Comparison of ENCODE assay signal across 21 mouse cellular contexts in genomic region chr6:86495661-86496060, GRCm38 (mm10). TPM values are rescaled to one million over a fixed set of nuclear protein-coding genes. Genes with fewer than 3 reads are reported as not detected.
DNase-seq lines count a peak whose midpoint lies in the region; ATAC-seq and TF ChIP-seq lines count a peak whose summit lies in the region.
"Had no signal": no experiment of that assay in that cellular context is flagged by ENCODE, and none has a peak within 500 bp of the region (broad histone marks: within the 10 kb centered on the region; RNA-seq: fewer than 3 reads in every experiment).

No protein-coding gene starts in this region.

- in situ Hi-C loops in ES-E14 (cut with MboI; ENCODE audit: low sequenced_read_pairs in 2 of 2, unreplicated experiment in 2 of 2): no loop called here

- H3K9me3 ChIP-seq in heart, embryonic 10.5 days: no peaks in the 10 kb centered on the region
- peaks cover 2% of the 10 kb centered on the region for H3K9me3 ChIP-seq in liver, embryonic 14.5 days (ENCODE audit: control insufficient read depth, low read length)
- H3K9me3 ChIP-seq in liver, embryonic 12.5 days (replicated peaks): no peaks in the 10 kb centered on the region
- H3K9me3 ChIP-seq in ES-E14 (ENCODE audit: control insufficient read depth, insufficient read depth, low read depth, low read length): no peaks in the 10 kb centered on the region
- no peaks in the 10 kb centered on the region for H3K9me3 ChIP-seq in limb, embryonic 10.5 days (replicated peaks)
- no peaks in the 10 kb centered on the region for H3K9me3 ChIP-seq in neural tube, embryonic 15.5 days (replicated peaks)
- no peaks in the 10 kb centered on the region for H3K9me3 ChIP-seq in forebrain, embryonic 13.5 days (replicated peaks)
- H3K9me3 ChIP-seq: embryonic facial prominence, embryonic 15.5 days; limb, embryonic 13.5 days; neural tube, embryonic 12.5 days had no signal

- no peaks in the 10 kb centered on the region for H3K36me3 ChIP-seq in heart, embryonic 10.5 days
- H3K36me3 ChIP-seq in liver, embryonic 14.5 days (replicated peaks; ENCODE audit: control insufficient read depth, insufficient read depth, low read depth): no peaks in the 10 kb centered on the region
- H3K36me3 ChIP-seq in liver, embryonic 12.5 days: no peaks in the 10 kb centered on the region
- H3K36me3 ChIP-seq in ES-E14 (ENCODE audit: control insufficient read depth, insufficient read depth, low read length, poor library complexity, severe bottlenecking): no peaks in the 10 kb centered on the region
- no peaks in the 10 kb centered on the region for H3K36me3 ChIP-seq in limb, embryonic 10.5 days
- H3K36me3 ChIP-seq in neural tube, embryonic 15.5 days: no peaks in the 10 kb centered on the region
- no peaks in the 10 kb centered on the region for H3K36me3 ChIP-seq in forebrain, embryonic 13.5 days (ENCODE audit: poor library complexity, severe bottlenecking)
- H3K36me3 ChIP-seq: embryonic facial prominence, embryonic 15.5 days; limb, embryonic 13.5 days; neural tube, embryonic 12.5 days had no signal

- 0 out of 2 replicates have a peak overlapping the region, but pooled peaks have one; percentile 84 for H3K27ac ChIP-seq in heart, embryonic 10.5 days
- H3K27ac ChIP-seq in liver, embryonic 14.5 days: no peak overlapping the region
- no peak overlapping the region for H3K27ac ChIP-seq in liver, embryonic 12.5 days
- peak overlapping the region; percentile 94 for H3K27ac ChIP-seq in ES-E14 (ENCODE audit: insufficient read depth, low read depth, low read length, poor library complexity, severe bottlenecking)
- peak overlapping the region; percentile 56; the same call in 1 of the 2 replicates for H3K27ac ChIP-seq in limb, embryonic 10.5 days
- no peak overlapping the region for H3K27ac ChIP-seq in neural tube, embryonic 15.5 days (replicated peaks)
- no peak overlapping the region for H3K27ac ChIP-seq in forebrain, embryonic 13.5 days
- H3K27ac ChIP-seq: hindbrain, embryonic 14.5 days; neural tube, embryonic 12.5 days had no signal

- no peak overlapping the region for H3K4me3 ChIP-seq in heart, embryonic 10.5 days
- H3K4me3 ChIP-seq in liver, embryonic 14.5 days (ENCODE audit: insufficient read depth in 1 of 2, low read depth in 2 of 2, low read length in 2 of 2): no peak overlapping the region
- no peak overlapping the region for H3K4me3 ChIP-seq in liver, embryonic 12.5 days
- peak overlapping the region; percentile 68 to 69; a peak in 3 of 4 replicates for H3K4me3 ChIP-seq in ES-E14 (ENCODE audit: insufficient read depth in 1 of 2, low read depth in 1 of 2, low read length in 2 of 2, poor library complexity in 1 of 2, severe bottlenecking in 1 of 2)
- no peak overlapping the region for H3K4me3 ChIP-seq in limb, embryonic 10.5 days
- H3K4me3 ChIP-seq in neural tube, embryonic 15.5 days (replicated peaks): no peak overlapping the region
- H3K4me3 ChIP-seq in forebrain, embryonic 13.5 days: no peak overlapping the region
- H3K4me3 ChIP-seq: limb, embryonic 13.5 days; megakaryocyte, embryonic 14.5 days; neural tube, embryonic 12.5 days had no signal

- H3K4me2 ChIP-seq in liver, embryonic 14.5 days (ENCODE audit: low read depth): peak overlapping the region; percentile 49; the same call in 1 of the 2 replicates
- H3K4me2 ChIP-seq in liver, embryonic 12.5 days: no peak overlapping the region; the same call in 1 of the 2 replicates
- H3K4me2 ChIP-seq in neural tube, embryonic 15.5 days: no peak overlapping the region
- no peak overlapping the region for H3K4me2 ChIP-seq in forebrain, embryonic 13.5 days
- H3K4me2 ChIP-seq: neural tube, embryonic 12.5 days had no signal

- H3K9ac ChIP-seq in liver, embryonic 14.5 days (replicated peaks): no peak overlapping the region
- H3K9ac ChIP-seq in liver, embryonic 12.5 days: no peak overlapping the region
- peak overlapping the region; percentile 76; the same call in 1 of the 2 replicates for H3K9ac ChIP-seq in ES-E14 (ENCODE audit: insufficient read depth, low read depth, low read length, poor library complexity, severe bottlenecking)
- no peak overlapping the region for H3K9ac ChIP-seq in neural tube, embryonic 15.5 days (replicated peaks)
- H3K9ac ChIP-seq in forebrain, embryonic 13.5 days: no peak overlapping the region
- H3K9ac ChIP-seq: embryonic facial prominence, embryonic 15.5 days; hindbrain, embryonic 14.5 days; limb, embryonic 13.5 days; neural tube, embryonic 12.5 days had no signal

- DNase-seq in heart, embryonic 10.5 days (ENCODE audit: low spot score): no peak
- no peak for DNase-seq in heart, adult 9 months (ENCODE audit: low spot score in 2 of 2)
- no peak for DNase-seq in liver, embryonic 14.5 days (ENCODE audit: low read depth in 3 of 3, low spot score in 3 of 3)
- no peak for DNase-seq in ES-E14 (ENCODE audit: low read depth, low spot score)
- no peak for DNase-seq in limb, embryonic 10.5 days (ENCODE audit: low spot score)
- DNase-seq: adrenal gland, postnatal 36 days; cerebellum, adult 9-10 months; gastrocnemius, postnatal 14 days; heart, postnatal 14 days; kidney, adult 11 months; right cerebral cortex, postnatal 14 days; thymus, adult 2 months had no signal

- no peak for ATAC-seq in liver, embryonic 14.5 days (ENCODE audit: insufficient read depth)
- ATAC-seq in liver, embryonic 12.5 days: no peak
- no peak for ATAC-seq in neural tube, embryonic 15.5 days (ENCODE audit: low FRiP score)
- ATAC-seq in forebrain, embryonic 13.5 days: no peak
- ATAC-seq: lung, postnatal 0 days had no signal

- no peaks in the 10 kb centered on the region for H3K27me3 ChIP-seq in heart, embryonic 10.5 days (ENCODE audit: insufficient read depth, poor library complexity, severe bottlenecking)
- H3K27me3 ChIP-seq in liver, embryonic 14.5 days (ENCODE audit: control insufficient read depth, insufficient read depth, low read length): no peaks in the 10 kb centered on the region
- no peaks in the 10 kb centered on the region for H3K27me3 ChIP-seq in liver, embryonic 12.5 days (replicated peaks)
- no peaks in the 10 kb centered on the region for H3K27me3 ChIP-seq in limb, embryonic 10.5 days (ENCODE audit: low read depth, poor library complexity, severe bottlenecking)
- H3K27me3 ChIP-seq in neural tube, embryonic 15.5 days (replicated peaks): no peaks in the 10 kb centered on the region
- H3K27me3 ChIP-seq in forebrain, embryonic 13.5 days: no peaks in the 10 kb centered on the region
- H3K27me3 ChIP-seq: embryonic facial prominence, embryonic 15.5 days; limb, embryonic 13.5 days; megakaryocyte, embryonic 14.5 days; neural tube, embryonic 12.5 days had no signal

- 47% methylated on average over 3 of the region's 3 CpGs for WGBS in heart, embryonic 10.5 days
- 55% methylated on average over 3 of the region's 3 CpGs for WGBS in liver, embryonic 14.5 days (ENCODE audit: insufficient replicate concordance)
- 61% methylated on average over 3 of the region's 3 CpGs for WGBS in liver, embryonic 12.5 days (ENCODE audit: insufficient replicate concordance)
- WGBS in limb, embryonic 10.5 days: 62% methylated on average over 3 of the region's 3 CpGs
- WGBS in neural tube, embryonic 15.5 days: 59% methylated on average over 3 of the region's 3 CpGs
- 44% methylated on average over 3 of the region's 3 CpGs for WGBS in forebrain, embryonic 13.5 days

- no peak for TF ChIP-seq CTCF in liver, embryonic 14.5 days (IDR thresholded peaks at IDR 0.05; ENCODE audit: low read depth)

- H3K4me1 ChIP-seq in heart, embryonic 10.5 days: peaks cover 38% of the 10 kb centered on the region
- H3K4me1 ChIP-seq in liver, embryonic 14.5 days (replicated peaks; ENCODE audit: control insufficient read depth in 2 of 2, insufficient read depth in 2 of 2, low read length in 1 of 2): peaks cover 0 to 24% of the 10 kb centered on the region in 2 experiments; a peak in 2 of 4 replicates
- peaks cover 57% of the 10 kb centered on the region for H3K4me1 ChIP-seq in liver, embryonic 12.5 days
- peaks cover 11 to 18% of the 10 kb centered on the region in 2 experiments; a peak in 3 of 4 replicates for H3K4me1 ChIP-seq in ES-E14 (ENCODE audit: control insufficient read depth in 2 of 2, insufficient read depth in 2 of 2, low read length in 2 of 2, poor library complexity in 1 of 2)
- H3K4me1 ChIP-seq in limb, embryonic 10.5 days: peaks cover 52% of the 10 kb centered on the region
- no peaks in the 10 kb centered on the region for H3K4me1 ChIP-seq in neural tube, embryonic 15.5 days
- H3K4me1 ChIP-seq in forebrain, embryonic 13.5 days: no peaks in the 10 kb centered on the region
- H3K4me1 ChIP-seq: neural tube, embryonic 12.5 days had no signal

- no peak for TF ChIP-seq EP300 in liver, embryonic 14.5 days (IDR thresholded peaks at IDR 0.05; ENCODE audit: low read depth)

TF ChIP-seq in ES-E14, 5 proteins besides CTCF, POLR2A, EP300 and RAD21:
- TF ChIP-seq MAFK (IDR thresholded peaks at IDR 0.05; ENCODE audit: insufficient read depth, low read depth, low read length) (no peak), HCFC1 (IDR thresholded peaks at IDR 0.05; ENCODE audit: borderline replicate concordance, insufficient read depth, low read length) (no peak), CHD2 (IDR thresholded peaks at IDR 0.05; ENCODE audit: low read depth, low read length) (no peak), ZNF384 (IDR thresholded peaks at IDR 0.05; ENCODE audit: low read depth, low read length) (no peak), ZC3H11A (IDR thresholded peaks at IDR 0.05; ENCODE audit: borderline replicate concordance, low read depth, low read length) (no peak)

RNA-seq across cellular contexts. Expression of gene Pcbp1, which starts 30.5 kb away (rescaled TPM):
- 411 and 428 TPM in 2 replicates for polyA plus RNA-seq in heart, embryonic 10.5 days (2016; fragmentation: Nextera tagmentation; extraction: Ambion mirVana)
- 124 and 136 TPM in 2 replicates for polyA plus RNA-seq in liver, embryonic 14.5 days (2012; rRNA removed)
- polyA plus RNA-seq in liver, embryonic 14.5 days (2014; fragmentation: Nextera tagmentation; extraction: Ambion mirVana): 188 and 220 TPM in 2 replicates
- 465 and 466 TPM in 2 replicates for polyA plus RNA-seq in liver, embryonic 12.5 days (2016; fragmentation: Nextera tagmentation; extraction: Ambion mirVana)
- total RNA-seq in ES-E14 (2012; rRNA removed): 68.4 and 102 TPM in 2 replicates
- polyA plus RNA-seq in limb, embryonic 10.5 days (2016; fragmentation: Nextera tagmentation; extraction: Ambion mirVana): 562 and 618 TPM in 2 replicates
- 331 and 342 TPM in 2 replicates for polyA plus RNA-seq in neural tube, embryonic 15.5 days (2015; fragmentation: Nextera tagmentation; extraction: Ambion mirVana)
- 204 and 245 TPM in 2 replicates for polyA plus RNA-seq in forebrain, embryonic 13.5 days (2015; fragmentation: Nextera tagmentation; extraction: Ambion mirVana)

RNA-seq across cellular contexts. Expression of gene C87436, which starts 57.5 kb away (rescaled TPM):
- 16.6 and 18.0 TPM in 2 replicates for polyA plus RNA-seq in heart, embryonic 10.5 days (2016; fragmentation: Nextera tagmentation; extraction: Ambion mirVana)
- 4.7 and 6.2 TPM in 2 replicates for polyA plus RNA-seq in liver, embryonic 14.5 days (2012; rRNA removed)
- 10.5 and 10.7 TPM in 2 replicates for polyA plus RNA-seq in liver, embryonic 14.5 days (2014; fragmentation: Nextera tagmentation; extraction: Ambion mirVana)
- polyA plus RNA-seq in liver, embryonic 12.5 days (2016; fragmentation: Nextera tagmentation; extraction: Ambion mirVana): 17.9 and 18.8 TPM in 2 replicates
- total RNA-seq in ES-E14 (2012; rRNA removed): 12.5 and 13.1 TPM in 2 replicates
- polyA plus RNA-seq in limb, embryonic 10.5 days (2016; fragmentation: Nextera tagmentation; extraction: Ambion mirVana): 23.9 and 25.2 TPM in 2 replicates
- 22.2 and 25.6 TPM in 2 replicates for polyA plus RNA-seq in neural tube, embryonic 15.5 days (2015; fragmentation: Nextera tagmentation; extraction: Ambion mirVana)
- 32.0 and 34.1 TPM in 2 replicates for polyA plus RNA-seq in forebrain, embryonic 13.5 days (2015; fragmentation: Nextera tagmentation; extraction: Ambion mirVana)

Comparison
In these comparisons a context has a peak if more than half of its experiments do, and no peak if none do; other contexts are left out.
1. H3K27ac ChIP-seq: peak in heart, embryonic 10.5 days (single experiment), ES-E14 (single experiment) and limb, embryonic 10.5 days (single experiment); none in liver, embryonic 14.5 days (single experiment), liver, embryonic 12.5 days (single experiment), neural tube, embryonic 15.5 days (single experiment) and forebrain, embryonic 13.5 days (single experiment).
2. H3K4me3 ChIP-seq: peak in ES-E14 (2 of 2); none in heart, embryonic 10.5 days (single experiment), liver, embryonic 14.5 days (0 of 2), liver, embryonic 12.5 days (single experiment), limb, embryonic 10.5 days (single experiment), neural tube, embryonic 15.5 days (single experiment) and forebrain, embryonic 13.5 days (single experiment).